Mouse (Mus musculus) embryonic facial prominence, embryonic 10.5 days (tissue): ENCODE measurements around the gene Zbtb11. TPM values are rescaled to one million over a fixed set of nuclear protein-coding genes. Genes with fewer than 3 reads are reported as not detected.
"Not testable (repeated sequence)": the region's sequence is repeated elsewhere in the genome, so short reads cannot be mapped to it uniquely, and the experiment has no call there.

Experiments
- DNase-seq: peaks from one replicate; pipeline ENCODE4 v3.0.0-alpha.2; 2017; ENCODE audit warnings: low spot score
- H3K27ac ChIP-seq: fragments of 300-500 bp; sonication (generic); replicated peaks from 2 replicates; pipeline ENCODE4 v1.5.1; 2016; ENCODE audit warnings: mild to moderate bottlenecking
- H3K27me3 ChIP-seq: fragments of 300-500 bp; sonication (generic); replicated peaks from 2 replicates; pipeline ENCODE4 v1.6.1; 2016; ENCODE audit warnings: low read depth, mild to moderate bottlenecking; ENCODE audit not compliant: poor library complexity, severe bottlenecking
- H3K36me3 ChIP-seq: fragments of 300-500 bp; sonication (generic); replicated peaks from 2 replicates; pipeline ENCODE4 v1.6.1; 2016; ENCODE audit warnings: mild to moderate bottlenecking, moderate library complexity
- H3K4me1 ChIP-seq: fragments of 300-500 bp; sonication (generic); 2 replicates; pipeline ENCODE4 v1.6.1; 2016
- H3K4me3 ChIP-seq: fragments of 300-500 bp; sonication (generic); 2 replicates; pipeline ENCODE4 v1.5.1; 2016; ENCODE audit warnings: mild to moderate bottlenecking, moderate library complexity
- H3K9me3 ChIP-seq: fragments of 300-500 bp; sonication (generic); 2 replicates; pipeline ENCODE4 v1.6.1; 2016; ENCODE audit warnings: mild to moderate bottlenecking
- WGBS: fragments of 180-500 bp; shearing (Covaris S2); methylation state at CpG from one replicate; pipeline ENCODE4 v1.1.7; 2016; 5-methylcytosine and 5-hydroxymethylcytosine counted together
- polyA plus RNA-seq: library from polyadenylated mRNA; unstranded; fragments of >200 nt; fragmentation: Nextera tagmentation; extraction: Ambion mirVana; gene quantifications from 2 replicates; pipeline ENCODE4 v1.2.1, GENCODE M21; 2016

The Zbtb11 gene
- polyA plus RNA-seq, result 17.1 and 18.7 TPM in 2 replicates

DNA sequence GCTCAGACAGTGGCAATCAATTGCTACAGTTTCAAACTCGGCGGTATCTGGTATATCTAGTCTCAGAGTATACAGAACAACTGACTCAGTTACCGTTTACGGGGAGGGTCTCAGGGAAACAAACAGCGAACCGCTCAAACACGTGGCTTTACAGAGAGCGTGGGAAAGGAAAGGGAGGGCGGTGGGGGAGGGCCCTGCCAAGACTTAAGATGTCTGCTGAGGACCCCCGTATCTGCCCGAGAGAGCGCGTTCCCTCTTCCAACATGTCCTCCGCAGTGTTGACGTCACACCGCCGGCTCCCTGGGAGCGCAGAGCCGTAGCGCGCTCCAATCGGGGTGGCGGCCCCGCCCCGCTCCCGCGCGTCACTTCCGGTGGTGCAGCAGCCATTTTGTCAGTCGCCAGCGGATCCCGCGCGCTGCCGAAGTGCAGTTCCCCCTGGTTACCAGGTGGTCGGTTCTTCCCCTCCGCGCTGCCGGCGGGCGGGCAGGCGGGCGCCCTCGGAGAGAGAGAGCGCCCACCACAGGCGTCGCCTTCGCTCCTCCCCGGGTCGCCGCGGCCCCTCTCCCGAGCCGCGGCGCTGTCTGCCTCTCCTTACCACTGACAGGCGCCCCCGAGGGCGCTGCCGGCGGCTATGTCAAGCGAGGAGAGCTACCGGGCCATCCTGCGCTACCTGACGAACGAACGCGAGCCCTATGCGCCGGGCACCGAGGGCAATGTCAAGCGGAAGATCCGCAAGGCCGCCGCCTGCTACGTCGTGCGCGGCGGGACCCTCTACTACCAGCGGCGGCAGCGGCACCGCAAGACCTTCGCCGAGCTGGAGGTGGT lies at the start of gene Zbtb11:
TSS of gene Zbtb11 (plus strand) at position 453 of the 825 bp plus-strand sequence.
- Histone ChIP-seq H3K36me3 (peaks cover 54% of the 10 kb centered on the region), H3K9me3 (no peaks in the 10 kb centered on the region), H3K27ac (peak within 1 kb of the TSS; percentile 90), H3K4me3 (peak within 1 kb of the TSS; percentile 99), H3K4me1 (peaks cover 30% of the 10 kb centered on the region), H3K27me3 (no peaks in the 10 kb centered on the region)
- WGBS, result under 1% methylated on average over 85 of the region's 86 CpGs
- DNase-seq, result peak; percentile 100

DNA sequence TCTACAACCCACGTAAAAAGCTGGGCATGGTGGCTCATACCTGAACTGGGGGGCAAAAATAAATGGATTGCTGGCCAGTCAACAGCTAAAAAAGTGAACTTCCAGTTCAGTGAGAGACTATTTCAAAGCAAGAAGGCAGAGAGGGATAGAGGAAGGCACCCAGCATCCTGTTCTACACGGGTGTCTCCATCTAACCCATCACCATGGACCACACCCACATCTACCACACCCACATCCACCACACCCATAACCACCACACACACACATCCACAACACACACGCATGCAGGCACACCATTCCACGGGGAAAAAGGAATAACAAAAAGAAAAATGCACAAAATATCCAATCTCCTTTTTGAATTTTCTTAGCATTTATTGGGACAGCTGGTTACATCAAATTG lies 49.7 kb upstream of the Zbtb11 start:
- H3K9me3 ChIP-seq, result no peaks in the 10 kb centered on the region
- DNase-seq, result no peak
- no peak overlapping the region for H3K27ac ChIP-seq
- H3K36me3 ChIP-seq, result peaks cover 91% of the 10 kb centered on the region
- H3K4me1 ChIP-seq, result no peaks in the 10 kb centered on the region
- no peak overlapping the region for H3K4me3 ChIP-seq
- WGBS, result 93% methylated on average over 4 of the region's 4 CpGs
- no peaks in the 10 kb centered on the region for H3K27me3 ChIP-seq

DNA sequence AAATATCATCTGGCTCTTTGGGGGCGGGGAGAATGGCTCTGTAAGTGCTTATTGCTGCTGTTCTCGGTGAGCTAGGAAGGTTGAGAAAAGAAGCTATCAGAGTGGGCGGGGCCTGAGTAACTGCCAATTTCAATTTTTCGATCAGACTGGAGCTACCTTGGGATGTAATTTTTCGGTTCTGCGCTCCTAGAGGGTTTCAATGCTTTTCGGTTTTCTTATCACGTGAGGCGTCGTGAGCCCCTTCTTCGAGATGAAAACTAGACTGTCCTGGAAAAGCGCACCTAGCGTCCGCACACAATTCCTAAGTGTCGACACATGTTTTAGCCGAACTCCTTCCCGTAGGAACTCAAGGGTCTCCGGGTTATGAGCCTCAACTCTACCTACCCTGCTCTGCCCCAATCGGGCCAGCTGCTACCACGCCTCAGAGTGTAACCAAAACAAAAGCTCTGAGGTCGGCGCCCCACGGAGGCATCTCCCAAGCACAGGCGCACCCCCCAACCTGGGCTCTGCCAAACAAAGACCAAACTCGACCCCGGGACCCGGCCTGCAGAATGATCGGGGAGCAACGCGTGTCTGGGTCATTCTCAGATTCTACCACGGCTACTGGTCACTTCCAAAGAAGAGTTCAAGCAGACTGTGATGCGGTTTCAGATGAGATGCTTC lies 39.9 kb upstream of the Zbtb11 start:
- peak overlapping the region; percentile 93 for H3K27ac ChIP-seq
- DNase-seq, result peak; percentile 74
- H3K4me3 ChIP-seq, result peak overlapping the region; percentile 82
- H3K36me3 ChIP-seq, result peaks cover 22% of the 10 kb centered on the region
- H3K9me3 ChIP-seq, result no peaks in the 10 kb centered on the region
- no peaks in the 10 kb centered on the region for H3K4me1 ChIP-seq
- 1% methylated on average over 32 of the region's 32 CpGs for WGBS
- no peaks in the 10 kb centered on the region for H3K27me3 ChIP-seq

DNA sequence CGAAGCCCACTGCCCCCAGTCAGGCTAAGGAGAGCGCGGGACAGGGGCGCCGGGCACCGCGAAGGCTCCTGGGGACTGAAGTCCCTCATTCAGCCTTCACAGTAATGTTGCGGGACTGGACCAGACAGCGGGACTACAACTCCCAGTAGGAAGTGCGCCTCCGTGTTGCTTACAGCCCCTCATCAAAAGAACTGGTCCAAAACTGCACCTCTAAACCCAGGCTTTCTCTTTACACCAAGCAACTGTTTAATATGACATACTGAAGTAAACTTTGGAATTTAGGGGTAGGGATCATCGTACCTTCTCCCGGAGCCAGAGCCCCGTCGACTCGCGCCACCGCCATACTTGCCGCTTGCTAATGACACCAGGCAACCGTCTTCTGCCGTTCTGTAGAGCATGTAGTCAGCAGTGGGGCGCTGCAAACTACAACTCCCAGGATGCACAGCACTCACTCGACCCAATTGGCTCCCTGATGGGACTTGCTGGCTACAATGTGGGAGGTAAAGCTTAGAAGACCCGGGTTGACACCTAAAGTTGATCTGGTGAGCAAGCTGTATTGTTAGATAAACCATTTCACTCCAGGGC lies 39.1 kb upstream of the Zbtb11 start, which contains the start of gene Cep97:
TSS of gene Cep97 (minus strand) at position 403 of the 585 bp plus-strand sequence.
- no peaks in the 10 kb centered on the region for H3K27me3 ChIP-seq
- H3K9me3 ChIP-seq, result no peaks in the 10 kb centered on the region
- H3K4me1 ChIP-seq, result no peaks in the 10 kb centered on the region
- H3K27ac ChIP-seq, result peak within 1 kb of the TSS; percentile 93
- peak within 1 kb of the TSS; percentile 82 for H3K4me3 ChIP-seq
- peak; percentile 90 for DNase-seq
- under 1% methylated on average over 24 of the region's 24 CpGs for WGBS
- peaks cover 15% of the 10 kb centered on the region for H3K36me3 ChIP-seq

DNA sequence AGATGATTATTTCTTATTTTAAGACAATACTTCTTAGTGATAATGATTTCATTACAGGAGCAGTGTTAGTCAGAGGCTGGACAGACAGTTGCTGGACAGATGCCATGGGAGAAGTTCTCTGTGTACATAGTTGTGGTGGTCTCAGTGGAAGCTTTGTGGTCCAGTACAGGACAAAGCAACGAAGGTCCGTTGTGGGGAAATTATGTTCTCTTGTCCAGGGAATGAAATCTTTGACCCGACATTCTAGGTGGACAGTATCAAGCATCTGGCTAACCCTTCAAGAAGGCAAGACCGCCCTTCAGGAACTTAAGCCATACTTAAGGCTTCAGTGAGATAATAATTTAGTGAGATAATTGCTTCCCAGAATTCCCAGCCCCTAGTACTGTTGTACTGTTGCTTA lies 34.9 kb upstream of the Zbtb11 start:
- WGBS, result 86% methylated on average over 4 of the region's 4 CpGs
- H3K9me3 ChIP-seq, result no peaks in the 10 kb centered on the region

DNA sequence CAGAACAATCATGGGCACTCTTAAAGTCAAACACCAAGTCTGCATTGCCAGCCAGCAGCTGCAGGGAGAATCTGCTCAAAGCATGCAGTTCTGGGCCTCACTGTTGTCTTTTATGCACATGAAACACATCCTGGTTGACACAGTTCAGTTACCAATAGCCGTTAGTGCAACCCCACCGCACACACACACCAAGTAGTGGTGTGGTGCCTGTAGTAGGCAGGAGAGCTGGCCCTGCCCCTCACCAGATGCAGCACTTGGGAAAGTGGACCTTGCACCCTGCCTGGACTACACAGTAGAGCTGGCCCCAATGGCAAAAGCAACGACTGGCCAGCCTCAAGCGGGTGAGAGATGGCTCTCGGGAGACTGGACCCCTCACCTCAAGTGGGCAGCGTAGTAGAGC lies 34.0 kb upstream of the Zbtb11 start:
- Histone ChIP-seq H3K4me3 (no peak overlapping the region), H3K36me3 (no peaks in the 10 kb centered on the region), H3K27ac (no peak overlapping the region), H3K4me1 (no peaks in the 10 kb centered on the region), H3K27me3 (no peaks in the 10 kb centered on the region), H3K9me3 (no peaks in the 10 kb centered on the region)
- WGBS, result 91% methylated on average over 6 of the region's 6 CpGs
- DNase-seq, result no peak

More for the DNA sequence above, 34.9 kb upstream of the Zbtb11 start:
- DNase-seq, result no peak
- no peaks in the 10 kb centered on the region for H3K4me1 ChIP-seq
- no peaks in the 10 kb centered on the region for H3K27me3 ChIP-seq
- H3K36me3 ChIP-seq, result no peaks in the 10 kb centered on the region
- no peak overlapping the region for H3K4me3 ChIP-seq
- no peak overlapping the region for H3K27ac ChIP-seq

DNA sequence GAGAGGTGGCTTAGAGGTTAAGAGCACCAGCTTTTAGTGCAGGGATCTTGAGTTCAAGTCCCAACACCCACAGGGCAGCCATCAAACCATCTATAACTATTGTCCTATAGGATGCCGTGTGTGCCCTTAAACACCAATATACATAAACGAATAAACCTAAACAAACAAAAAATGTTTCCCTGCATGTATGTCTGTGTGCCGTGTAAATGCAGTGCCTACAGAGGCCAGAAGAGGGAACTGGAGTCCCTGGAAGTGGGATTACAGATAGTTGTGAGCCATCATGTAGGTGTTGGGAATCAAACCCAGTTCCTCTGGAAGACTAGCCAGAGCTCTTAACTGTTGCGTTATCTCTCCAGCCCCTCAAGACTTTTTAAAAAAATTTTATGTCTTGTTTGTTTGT lies 32.9 kb upstream of the Zbtb11 start:
- DNase-seq, result no peak
- 96% methylated on average over 4 of the region's 4 CpGs for WGBS
- no peaks in the 10 kb centered on the region for H3K4me1 ChIP-seq

DNA sequence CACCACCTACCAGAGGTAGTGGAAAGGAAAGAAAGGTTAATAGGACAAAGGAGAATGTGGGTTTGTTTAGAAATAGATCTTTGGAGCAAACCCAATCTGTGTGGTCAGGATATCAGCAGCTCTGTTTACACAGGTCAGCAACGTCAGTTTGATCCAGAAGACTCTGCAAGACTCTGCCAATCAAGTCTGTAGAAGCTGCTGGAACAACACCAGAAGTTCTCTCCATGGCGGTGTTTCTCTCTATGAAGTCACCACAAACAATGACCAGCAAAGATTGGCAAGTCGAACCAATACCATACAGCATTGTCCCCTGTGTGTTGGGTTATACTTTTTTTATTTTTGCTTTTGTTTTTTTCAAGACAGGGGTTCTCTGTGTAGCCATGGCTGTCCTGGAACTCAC lies 26.4 kb upstream of the Zbtb11 start:
- DNase-seq, result no peak
- H3K27ac ChIP-seq, result no peak overlapping the region
- H3K9me3 ChIP-seq, result no peaks in the 10 kb centered on the region
- H3K4me1 ChIP-seq, result no peaks in the 10 kb centered on the region
- WGBS, result 83% methylated on average over 3 of the region's 3 CpGs
- no peak overlapping the region for H3K4me3 ChIP-seq
- no peaks in the 10 kb centered on the region for H3K27me3 ChIP-seq
- no peaks in the 10 kb centered on the region for H3K36me3 ChIP-seq

More for the DNA sequence above, 32.9 kb upstream of the Zbtb11 start:
- Histone ChIP-seq H3K9me3 (no peaks in the 10 kb centered on the region), H3K27me3 (no peaks in the 10 kb centered on the region), H3K36me3 (no peaks in the 10 kb centered on the region), H3K4me3 (no peak overlapping the region), H3K27ac (no peak overlapping the region)

DNA sequence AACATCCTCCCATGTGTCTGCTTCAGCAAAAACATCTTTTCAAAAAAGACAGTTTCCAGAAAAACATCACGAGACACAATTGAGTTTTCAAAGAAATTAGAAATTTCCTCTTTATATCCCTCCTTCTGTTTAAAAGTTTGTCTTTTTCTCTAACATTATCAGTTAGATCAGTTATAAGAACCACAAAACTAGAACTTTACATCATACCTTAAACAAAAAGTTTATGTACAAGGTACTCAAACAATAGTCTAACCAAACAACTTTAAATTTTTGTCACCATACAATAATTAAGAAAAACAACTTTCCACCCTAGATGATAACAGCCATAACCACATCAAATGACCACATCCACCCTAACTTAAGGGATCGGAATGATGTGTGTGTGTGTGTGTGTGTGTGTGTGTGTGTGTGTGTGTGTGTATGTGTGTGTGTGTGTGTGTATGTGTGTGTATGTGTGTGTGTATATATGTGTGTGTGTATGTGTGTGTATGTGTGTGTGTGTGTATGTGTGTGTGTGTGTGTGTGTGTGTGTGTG lies 25.7 kb upstream of the Zbtb11 start:
- H3K36me3 ChIP-seq, DNase-seq, H3K9me3 ChIP-seq, H3K27me3 ChIP-seq, H3K4me1 ChIP-seq, H3K27ac ChIP-seq, H3K4me3 ChIP-seq: not testable (repeated sequence)
- WGBS, result 83% methylated on average over 2 of the region's 2 CpGs

DNA sequence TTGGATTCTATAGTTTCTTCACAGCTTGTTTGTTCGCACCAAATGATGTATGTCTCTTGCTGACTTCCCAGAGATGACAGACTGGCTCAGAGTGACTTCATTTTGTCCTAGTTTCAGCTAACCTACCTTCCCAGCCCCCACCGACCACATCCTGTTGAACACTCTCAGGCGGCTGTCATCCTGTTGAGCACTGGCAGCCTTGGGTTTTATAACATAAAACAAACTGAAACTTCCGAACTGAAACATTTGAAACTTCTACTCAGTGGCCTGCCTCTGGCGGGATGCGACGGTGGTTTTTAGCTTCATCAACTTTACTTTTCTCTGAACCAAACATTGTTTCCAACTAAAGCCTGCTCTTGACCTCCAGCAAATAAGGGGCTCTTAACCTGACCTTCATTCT lies 24.7 kb upstream of the Zbtb11 start:
- H3K36me3 ChIP-seq, result no peaks in the 10 kb centered on the region
- DNase-seq, result no peak
- WGBS, result 70% methylated on average over 7 of the region's 7 CpGs

DNA sequence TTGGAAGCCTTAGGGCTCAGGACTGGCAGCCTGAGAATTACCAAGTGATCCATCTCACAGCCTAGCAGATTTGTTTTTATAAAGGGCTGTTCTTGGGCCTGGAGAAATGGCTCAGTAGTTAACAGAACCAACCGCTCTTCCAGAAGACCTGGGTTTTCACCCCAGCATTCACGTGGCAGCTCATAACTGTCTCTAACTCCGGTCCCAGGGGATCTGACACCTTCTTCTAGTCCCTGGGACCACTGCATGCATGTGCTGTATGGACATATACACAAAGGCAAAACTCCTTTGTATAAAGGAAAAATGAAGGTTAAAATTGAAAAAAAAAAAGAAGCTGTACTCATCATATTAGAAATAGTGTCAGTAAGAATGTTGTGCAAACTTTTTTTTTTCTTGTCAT lies 23.2 kb upstream of the Zbtb11 start:
- Histone ChIP-seq H3K36me3 (no peaks in the 10 kb centered on the region), H3K4me1 (no peaks in the 10 kb centered on the region), H3K27me3 (no peaks in the 10 kb centered on the region), H3K27ac (no peak overlapping the region), H3K9me3 (no peaks in the 10 kb centered on the region), H3K4me3 (no peak overlapping the region)
- no peak for DNase-seq
- 71% methylated on average over 3 of the region's 3 CpGs for WGBS

More for the DNA sequence above, 24.7 kb upstream of the Zbtb11 start:
- Histone ChIP-seq H3K27ac (no peak overlapping the region), H3K9me3 (no peaks in the 10 kb centered on the region), H3K4me1 (no peaks in the 10 kb centered on the region), H3K27me3 (no peaks in the 10 kb centered on the region), H3K4me3 (no peak overlapping the region)

DNA sequence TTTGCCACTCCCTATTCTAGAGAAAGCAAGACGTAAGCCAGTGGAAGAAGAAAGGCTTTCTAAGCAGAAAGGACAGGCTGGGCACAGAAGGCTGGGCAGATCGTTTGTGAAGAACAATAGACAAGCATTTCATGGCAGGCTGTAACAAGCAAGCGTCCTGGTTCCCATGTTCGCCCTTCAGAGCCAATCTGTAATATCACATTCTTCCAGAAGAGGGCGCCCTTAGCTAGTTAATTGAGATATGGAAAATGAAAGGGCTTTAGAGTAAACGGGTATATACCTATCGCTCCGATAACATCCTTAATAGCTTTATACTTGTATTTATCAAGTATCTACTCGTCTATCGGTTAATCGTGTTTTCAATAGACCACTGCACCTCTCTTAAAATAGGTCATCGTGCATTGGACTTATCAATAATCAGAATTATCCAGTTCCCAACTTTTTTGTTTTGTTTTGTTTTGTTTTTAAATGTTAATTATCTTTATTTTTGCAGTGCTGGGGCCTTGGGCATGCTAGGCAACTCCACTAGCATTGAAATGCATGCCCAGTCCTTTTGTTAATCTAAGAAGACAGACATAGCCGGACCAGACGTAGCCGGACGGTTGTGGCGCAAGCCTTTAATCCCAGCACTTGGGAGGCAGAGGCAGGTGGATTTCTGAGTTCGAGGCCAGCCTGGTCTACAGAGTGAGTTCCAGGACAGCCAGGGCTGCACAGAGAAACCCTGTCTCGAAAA lies 22.6 kb upstream of the Zbtb11 start:
- H3K4me1 ChIP-seq, result no peaks in the 10 kb centered on the region
- 47% methylated on average over 19 of the region's 19 CpGs for WGBS
- DNase-seq, result peak; percentile 61
- H3K36me3 ChIP-seq, result no peaks in the 10 kb centered on the region
- H3K27me3 ChIP-seq, result no peaks in the 10 kb centered on the region
- no peak overlapping the region for H3K4me3 ChIP-seq
- no peak overlapping the region for H3K27ac ChIP-seq
- H3K9me3 ChIP-seq, result no peaks in the 10 kb centered on the region
